Mouse (Mus musculus): ENCODE measurements at regions not wholly inside any gene's neighbourhood (a gene's known extent, or its start where the extent isn't known, plus 50 kb on each side); places are given as distances from the start of the nearest gene placed in this dataset.
A peak's percentile ranks its signal among the peaks of the same experiment; 100 is the strongest.
"Not testable (repeated sequence)": the region's sequence is repeated elsewhere in the genome, so short reads cannot be mapped to it uniquely, and the experiment has no call there.

GRCm38 (mm10) chr15:38409168-38409567 lies 983.8 kb downstream of the 4930447A16Rik start:
- DNase-seq (ENCODE audit: low read depth, low spot score) = no peak

GRCm38 (mm10) chr15:38410462-38410861 lies 985.1 kb downstream of the 4930447A16Rik start:
- DNase-seq (ENCODE audit: low read depth, low spot score) = no peak

GRCm38 (mm10) chr15:38412481-38412880 lies 987.1 kb downstream of the 4930447A16Rik start:
- no peak for DNase-seq (ENCODE audit: low read depth, low spot score)

GRCm38 (mm10) chr15:38413329-38413728 lies 988.0 kb downstream of the 4930447A16Rik start:
- DNase-seq (ENCODE audit: low read depth, low spot score) = peak; percentile 64

- no peak for DNase-seq (ENCODE audit: low read depth, low spot score)
These were observed 989.1 kb downstream of the 4930447A16Rik start for GRCm38 (mm10) chr15:38414318-38415090.

- DNase-seq (ENCODE audit: low read depth, low spot score) = no peak
These were observed 989.7 kb downstream of the 4930447A16Rik start for GRCm38 (mm10) chr15:38415091-38415486.

GRCm38 (mm10) chr15:38419621-38420020 lies 994.3 kb downstream of the 4930447A16Rik start:
- DNase-seq (ENCODE audit: low read depth, low spot score) = no peak

GRCm38 (mm10) chr15:38420784-38421183 lies 995.4 kb downstream of the 4930447A16Rik start:
- no peak for DNase-seq (ENCODE audit: low read depth, low spot score)

GRCm38 (mm10) chr15:38422741-38423140 lies 997.4 kb downstream of the 4930447A16Rik start:
- no peak for DNase-seq (ENCODE audit: low read depth, low spot score)

- no peak for DNase-seq (ENCODE audit: low read depth, low spot score)
These were observed 1000.2 kb downstream of the 4930447A16Rik start for GRCm38 (mm10) chr15:38425506-38425905.

GRCm38 (mm10) chr15:38427966-38428365 lies 1002.6 kb downstream of the 4930447A16Rik start:
- no peak for DNase-seq (ENCODE audit: low read depth, low spot score)

- DNase-seq (ENCODE audit: low read depth, low spot score) = peak; percentile 19
These were observed 1006.3 kb downstream of the 4930447A16Rik start for GRCm38 (mm10) chr15:38431668-38432067.

GRCm38 (mm10) chr15:38433386-38433785 lies 1008.0 kb downstream of the 4930447A16Rik start:
- DNase-seq (ENCODE audit: low read depth, low spot score) = no peak

GRCm38 (mm10) chr15:38434239-38434638 lies 1008.9 kb downstream of the 4930447A16Rik start:
- not testable (repeated sequence) for DNase-seq (ENCODE audit: low read depth, low spot score)

Data from brain, adult 2 months (tissue).